Mouse (Mus musculus) C2C12 (cell line): ENCODE data around the gene Folr2.

Source experiments
- CTCF ChIP-seq: IDR thresholded peaks from one replicate; pipeline ENCODE4 v1.5.1; 2011; ENCODE audit not compliant: control insufficient read depth, insufficient read depth, insufficient read length
- MAX ChIP-seq: IDR thresholded peaks from one replicate; pipeline ENCODE4 v1.6.1; 2011; ENCODE audit warnings: mild to moderate bottlenecking, control low read depth
- USF1 ChIP-seq: IDR thresholded peaks from one replicate; pipeline ENCODE4 v1.6.1; 2011; ENCODE audit warnings: low read depth, mild to moderate bottlenecking, control low read depth, moderate library complexity

DNA sequence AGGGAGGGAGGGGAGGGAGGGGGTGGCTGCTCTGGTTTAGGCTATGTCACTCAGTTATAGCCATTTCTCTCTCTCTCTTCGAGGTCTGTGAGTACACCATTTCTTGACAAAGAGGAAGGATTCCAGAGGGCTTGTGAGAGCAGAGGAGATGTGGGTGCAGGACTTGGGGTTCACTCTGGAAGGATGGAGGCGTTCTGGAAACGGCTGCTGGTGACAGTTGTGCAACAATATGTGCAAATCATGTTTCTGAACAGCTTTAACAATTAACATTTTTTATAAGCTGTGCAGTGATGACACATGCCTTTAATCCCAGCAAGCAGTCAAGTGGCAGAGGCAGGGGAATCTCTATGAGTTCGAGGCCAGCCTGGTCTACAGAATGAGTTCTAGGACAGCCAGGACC lies 23.9 kb upstream of the Folr2 start:
- TF ChIP-seq MAX, result no peak
- TF ChIP-seq CTCF, result no peak
- no peak for TF ChIP-seq USF1
